In the genomic region with DNA sequence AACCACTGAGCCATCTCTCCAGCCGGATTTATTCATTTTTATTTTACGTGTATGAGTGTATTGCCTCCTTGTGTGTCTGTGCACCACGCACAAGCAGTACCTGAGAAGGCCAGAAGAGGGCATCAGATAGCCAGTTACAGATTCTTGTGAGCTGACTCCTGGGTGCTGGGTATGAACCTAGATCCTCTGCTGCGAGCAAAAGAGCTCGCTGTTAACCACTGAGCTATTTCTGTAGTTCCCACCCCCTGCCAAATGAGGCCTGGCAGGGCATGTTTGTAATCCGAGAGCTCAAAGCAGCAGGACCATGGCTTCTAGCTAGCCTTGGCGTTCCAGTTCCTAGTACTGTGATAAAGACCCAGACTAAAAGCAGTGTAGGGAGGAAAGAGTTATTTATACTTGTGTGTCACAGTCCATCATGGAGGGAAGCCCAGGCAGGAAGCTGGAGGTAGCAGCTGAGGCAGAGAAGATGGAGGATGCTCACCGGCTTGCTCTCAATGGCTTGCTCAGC, we compare ENCODE assay signal across 8 mouse cellular contexts. TPM values are rescaled to one million over a fixed set of nuclear protein-coding genes. Genes with fewer than 3 reads are reported as not detected.
DNase-seq lines count a peak whose midpoint lies in the region; ATAC-seq and TF ChIP-seq lines count a peak whose summit lies in the region.

No protein-coding gene starts in this region.

- DNase-seq in adrenal gland, adult (ENCODE audit: inconsistent age in 2 of 2, low spot score in 1 of 2) = peak; percentile 86 to 94
- peak; percentile 91 for DNase-seq in gastrocnemius, adult 2 months
- DNase-seq in induced T-regulatory cell, adult 2 months (ENCODE audit: low read depth) = peak; percentile 97
- peak; percentile 75 to 77 for DNase-seq in left cerebral cortex, adult 8-10 months (ENCODE audit: low spot score in 2 of 2)
- peak; percentile 75 to 79 for DNase-seq in right cerebral cortex, postnatal 36 days (ENCODE audit: low spot score in 2 of 2)
- peak; percentile 80 to 87 for DNase-seq in urinary bladder, postnatal 4 days (ENCODE audit: low spot score in 2 of 2)

- TF ChIP-seq CTCF in gastrocnemius, adult 2 months (IDR thresholded peaks at IDR 0.05) = peak; percentile 94

- H3K27ac ChIP-seq in gastrocnemius, adult 2 months = peak overlapping the region; percentile 88

- intact Hi-C loops in gastrocnemius, adult 2 months (cut with DNase I) = no loop called here

- peak; percentile 93 for ATAC-seq in common myeloid progenitor, adult 5-6 weeks (replicated peaks; ENCODE audit: low read depth, poor library complexity, severe bottlenecking)
- ATAC-seq in megakaryocyte, adult 5-6 weeks (ENCODE audit: poor library complexity, severe bottlenecking) = peak; percentile 90

- 0 out of 2 replicates have a peak overlapping the region, but pooled peaks have one; percentile 50 for H3K4me3 ChIP-seq in gastrocnemius, adult 2 months

RNA-seq across cellular contexts. Expression of a gene that starts 16.0 kb away (rescaled TPM):
- 23.5 and 30.9 TPM in 2 replicates for total RNA-seq in common myeloid progenitor, adult 5-6 weeks (2017)
- total RNA-seq in gastrocnemius, adult 2 months (2021) = 10 to 100 TPM; 71.2 to 78.6 TPM
- total RNA-seq in left cerebral cortex, adult 8-10 months (2022) = 100 to 1,000 TPM in 1 of 4 experiments, 10 to 100 TPM in 3; 88.9 to 100 (median 94.9) TPM
- 20.2 and 21.8 TPM in 2 replicates for total RNA-seq in megakaryocyte, adult 5-6 weeks (2015)
- total RNA-seq in megakaryocyte, adult 5-6 weeks (2017) = 30.9 and 41.5 TPM in 2 replicates

RNA-seq across cellular contexts. Expression of a gene that starts 46.5 kb away (rescaled TPM):
- 11.9 and 18.1 TPM in 2 replicates for total RNA-seq in common myeloid progenitor, adult 5-6 weeks (2017)
- total RNA-seq in gastrocnemius, adult 2 months (2021) = 10 to 100 TPM; 32.4 to 44.6 TPM
- total RNA-seq in left cerebral cortex, adult 8-10 months (2022) = 10 to 100 TPM; 35.0 to 42.2 (median 41.3) TPM
- 1.5 TPM in 1 of 2 replicates, not detected in the other for total RNA-seq in megakaryocyte, adult 5-6 weeks (2015)
- total RNA-seq in megakaryocyte, adult 5-6 weeks (2017) = 0.18 and 2.8 TPM in 2 replicates

RNA-seq across cellular contexts. Expression of a gene that starts 57.7 kb away (rescaled TPM):
- 17.8 and 35.4 TPM in 2 replicates for total RNA-seq in common myeloid progenitor, adult 5-6 weeks (2017)
- total RNA-seq in gastrocnemius, adult 2 months (2021) = 10 to 100 TPM; 22.2 to 22.6 TPM
- total RNA-seq in left cerebral cortex, adult 8-10 months (2022) = 10 to 100 TPM; 24.9 to 30.9 (median 26.1) TPM
- total RNA-seq in megakaryocyte, adult 5-6 weeks (2015) = 95.7 and 114 TPM in 2 replicates
- 65.5 and 78.8 TPM in 2 replicates for total RNA-seq in megakaryocyte, adult 5-6 weeks (2017)

Comparison
In these comparisons a context has a peak if more than half of its experiments do, and no peak if none do; other contexts are left out.
1. Peak in every context shown above with its lines: DNase-seq, ATAC-seq, H3K4me3 ChIP-seq and H3K27ac ChIP-seq.